Mouse (Mus musculus) liver, adult 2 months (tissue): Measurements from ENCODE around the gene Vps11.
"Not testable (repeated sequence)": the region's sequence is repeated elsewhere in the genome, so short reads cannot be mapped to it uniquely, and the experiment has no call there.

Experiments
- CTCF ChIP-seq: fragments of 200-500 bp; IDR thresholded peaks from 2 replicates; pipeline ENCODE4 v1.5.1; 2011; ENCODE audit warnings: low read depth, low read length, control low read depth
- POLR2A ChIP-seq: fragments of 200-500 bp; IDR thresholded peaks from 2 replicates; pipeline ENCODE4 v1.6.1; 2011; ENCODE audit warnings: low read length, control low read depth; ENCODE audit not compliant: insufficient read depth; ENCODE audit errors: extremely low read depth

DNA sequence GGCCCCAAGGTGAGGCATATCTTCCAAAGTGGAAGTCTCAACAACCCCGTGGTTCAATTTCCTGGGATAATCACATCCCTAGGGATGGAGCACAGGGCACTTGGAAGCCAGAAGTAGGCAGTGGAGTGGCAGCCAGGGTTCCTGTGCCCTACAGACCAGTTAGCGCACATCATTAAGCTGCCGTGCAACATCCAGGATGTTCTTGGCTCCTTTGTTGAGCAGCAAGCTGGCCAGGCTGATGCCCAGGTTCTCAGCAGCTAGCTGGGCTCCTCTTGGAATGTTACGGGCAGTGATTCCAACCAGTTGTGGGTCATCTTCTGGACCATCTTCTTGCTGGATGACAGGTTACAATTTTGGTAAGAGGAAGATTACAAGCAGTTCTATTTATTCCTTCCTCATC lies 25.0 kb downstream of the Vps11 start:
- not testable (repeated sequence) for TF ChIP-seq CTCF, POLR2A
